Mouse (Mus musculus) kidney, postnatal 0 days (tissue): ENCODE data around the gene Neu1. TPM values are rescaled to one million over a fixed set of nuclear protein-coding genes. Genes with fewer than 3 reads are reported as not detected.
"Not testable (repeated sequence)": the region's sequence is repeated elsewhere in the genome, so short reads cannot be mapped to it uniquely, and the experiment has no call there.

Experiments
- ATAC-seq: fragments of 200-750 bp; cut with Nextera tagmentation; replicated peaks from 2 replicates; pipeline ENCODE4 v1.8.0; 2017; ENCODE audit warnings: low read depth, moderate number of reproducible peaks, moderate TSS enrichment, moderate library complexity; ENCODE audit not compliant: low FRiP score
- DNase-seq: peaks from one replicate; pipeline ENCODE4 v3.0.0-alpha.2; 2016; ENCODE audit warnings: low spot score
- H3K27ac ChIP-seq: fragments of 300-500 bp; sonication (generic); 2 replicates; pipeline ENCODE4 v1.5.1; 2014; ENCODE audit warnings: mild to moderate bottlenecking
- H3K27me3 ChIP-seq: fragments of 300-500 bp; sonication (generic); 2 replicates; pipeline ENCODE4 v1.6.1; 2014; ENCODE audit warnings: low read length, mixed read lengths; ENCODE audit not compliant: insufficient read depth
- H3K36me3 ChIP-seq: fragments of 300-500 bp; sonication (generic); 2 replicates; pipeline ENCODE4 v1.6.1; 2014; ENCODE audit warnings: low read length, mixed read lengths; ENCODE audit not compliant: insufficient read depth
- H3K4me1 ChIP-seq: fragments of 300-500 bp; sonication (generic); replicated peaks from 2 replicates; pipeline ENCODE4 v1.6.1; 2014; ENCODE audit warnings: antibody characterized with exemption, low read length, mixed read lengths; ENCODE audit not compliant: insufficient read depth
- H3K4me2 ChIP-seq: fragments of 300-500 bp; sonication (generic); 2 replicates; pipeline ENCODE4 v1.6.1; 2014; ENCODE audit warnings: mild to moderate bottlenecking, low read length, moderate library complexity, mixed read lengths
- H3K4me3 ChIP-seq: fragments of 300-500 bp; sonication (generic); replicated peaks from 2 replicates; pipeline ENCODE4 v1.5.1; 2014; ENCODE audit warnings: low read depth, low read length
- H3K9ac ChIP-seq: fragments of 300-500 bp; sonication (generic); 2 replicates; pipeline ENCODE4 v1.6.1; 2014; ENCODE audit warnings: low read depth, low read length
- H3K9me3 ChIP-seq: fragments of 300-500 bp; sonication (generic); replicated peaks from 2 replicates; pipeline ENCODE4 v1.6.1; 2016; ENCODE audit warnings: low read length, inconsistent platforms, mixed read lengths
- CTCF ChIP-seq: IDR thresholded peaks from 2 replicates; pipeline ENCODE4 v1.5.1; 2016; ENCODE audit warnings: antibody characterized with exemption, low read depth, mild to moderate bottlenecking, moderate library complexity
- WGBS: fragments of 180-500 bp; shearing (Covaris S2); extraction: QIAGEN DNeasy Blood & Tissue Kit; methylation state at CpG from one replicate; pipeline ENCODE4 v1.1.7; 2014; 5-methylcytosine and 5-hydroxymethylcytosine counted together
- polyA plus RNA-seq: library from polyadenylated mRNA; unstranded; fragments of >200 nt; fragmentation: Nextera tagmentation; extraction: Ambion mirVana; gene quantifications from 2 replicates; pipeline ENCODE4 v1.2.1, GENCODE M21; 2015

Neu1 gene
- polyA plus RNA-seq, 1 experiment from 2014 or later: 92.0 TPM

DNA sequence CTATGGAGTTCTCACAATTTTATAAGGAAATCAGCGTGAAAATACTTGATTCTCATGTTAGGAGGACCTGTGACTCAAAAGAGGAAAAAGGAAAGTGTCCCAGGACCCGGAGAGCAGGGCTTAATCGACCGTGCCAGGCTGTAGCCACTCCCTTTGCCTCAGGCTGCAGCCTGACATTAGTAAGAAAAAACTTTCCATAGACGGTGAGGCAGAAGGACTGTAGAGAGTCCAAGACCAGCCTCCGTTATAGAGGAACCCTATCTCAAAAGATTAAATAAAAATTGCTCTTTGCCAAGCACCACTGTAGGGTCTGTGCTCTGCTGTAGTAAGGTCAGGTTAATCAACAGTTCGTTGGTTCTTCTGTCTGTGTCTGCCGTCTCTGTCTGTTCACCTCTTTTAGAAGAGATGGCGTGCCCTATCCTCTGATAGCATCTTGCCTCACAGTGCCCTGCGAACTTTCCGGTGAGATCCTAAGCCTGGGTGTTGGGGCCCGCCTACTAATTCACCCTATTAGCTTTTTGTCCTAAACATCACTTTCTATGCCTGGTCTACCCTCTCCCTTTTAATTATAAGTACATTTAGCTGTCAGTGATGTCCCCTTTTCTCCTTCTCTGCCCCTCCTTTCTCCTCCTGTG lies 28.9 kb downstream of the Neu1 start:
- 5% methylated on average over 12 of the region's 12 CpGs for WGBS
- Histone ChIP-seq H3K4me3 (peak overlapping the region; percentile 39), H3K36me3 (no peaks in the 10 kb centered on the region), H3K4me2 (peak overlapping the region; percentile 62), H3K27ac (peak overlapping the region; percentile 96), H3K4me1 (peaks cover 6% of the 10 kb centered on the region; the same call in 1 of the 2 replicates), H3K27me3 (no peaks in the 10 kb centered on the region), H3K9ac (peak overlapping the region; percentile 43; the same call in 1 of the 2 replicates), H3K9me3 (no peaks in the 10 kb centered on the region)
- peak; percentile 84 for DNase-seq
- peak; percentile 23; the same call in 1 of the 2 replicates for ATAC-seq
- TF ChIP-seq CTCF: no peak

DNA sequence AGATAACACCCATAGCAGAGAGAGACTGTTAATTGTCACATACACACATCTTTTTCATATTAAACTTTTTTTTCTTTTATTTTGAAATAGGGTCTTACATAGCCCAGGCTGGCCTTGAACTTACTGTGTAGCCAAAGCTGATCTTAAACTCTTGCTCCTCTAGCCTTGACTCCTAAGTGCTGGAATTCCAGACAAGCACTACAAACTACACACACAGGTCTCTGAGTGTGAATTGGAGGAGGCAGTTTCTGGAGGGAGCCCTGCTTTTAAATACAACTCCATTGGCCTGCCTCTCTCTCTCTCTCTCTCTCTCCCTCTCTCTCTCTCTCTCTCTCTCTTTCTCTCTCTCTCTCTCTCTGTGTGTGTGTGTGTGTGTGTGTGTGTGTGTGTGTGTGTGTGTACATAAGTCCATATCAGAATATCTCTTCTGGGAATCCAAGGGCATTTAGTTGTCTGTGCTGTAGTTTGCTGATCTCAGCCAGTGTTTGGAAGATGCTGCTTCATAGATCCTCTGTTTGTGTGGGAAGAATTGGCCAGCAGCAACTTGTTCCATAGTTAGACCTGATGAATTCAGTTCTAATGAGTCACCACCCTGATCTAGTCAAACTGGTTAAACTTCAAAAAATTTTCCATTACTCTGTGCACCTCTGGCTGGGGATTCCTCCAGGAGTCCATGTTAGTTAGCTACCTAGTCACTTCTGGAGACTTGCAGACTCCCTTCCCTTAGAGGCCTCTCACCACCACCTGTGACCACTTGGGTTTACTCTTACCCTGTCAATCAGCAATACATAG lies 29.8 kb downstream of the Neu1 start:
- Histone ChIP-seq H3K27me3 (no peaks in the 10 kb centered on the region), H3K9ac (no peak overlapping the region), H3K9me3 (no peaks in the 10 kb centered on the region), H3K4me2 (no peak overlapping the region), H3K4me1 (peaks cover 6% of the 10 kb centered on the region; the same call in 1 of the 2 replicates), H3K36me3 (no peaks in the 10 kb centered on the region), H3K4me3 (no peak overlapping the region), H3K27ac (peak overlapping the region; percentile 96)
- no peak for TF ChIP-seq CTCF
- no peak for ATAC-seq
- no peak for DNase-seq

DNA sequence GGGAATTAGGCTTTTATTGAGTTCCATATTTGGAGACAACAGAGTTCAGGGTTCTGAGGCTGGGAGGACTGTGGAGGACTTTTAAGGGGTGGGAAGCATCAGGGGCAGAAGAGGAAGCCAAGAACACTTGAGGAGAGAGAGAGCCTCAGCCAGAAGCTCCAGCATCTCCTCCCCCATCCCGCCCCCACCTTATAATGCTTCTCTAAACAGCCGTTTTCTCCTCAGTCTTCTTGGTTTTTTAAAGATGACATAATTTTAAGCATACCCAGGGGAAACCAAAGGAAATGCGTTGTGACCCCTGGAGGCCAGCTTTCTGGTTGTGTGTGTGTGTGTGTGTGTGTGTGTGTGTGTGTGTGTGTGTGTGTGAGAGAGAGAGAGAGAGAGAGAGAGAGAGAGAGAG lies 31.1 kb downstream of the Neu1 start:
- no peaks in the 10 kb centered on the region for H3K27me3 ChIP-seq
- peaks cover 6% of the 10 kb centered on the region; the same call in 1 of the 2 replicates for H3K4me1 ChIP-seq
- WGBS: 23% methylated on average over 3 of the region's 3 CpGs
- no peak overlapping the region for H3K4me2 ChIP-seq
- peak overlapping the region; percentile 63 for H3K27ac ChIP-seq
- no peak overlapping the region for H3K4me3 ChIP-seq
- no peaks in the 10 kb centered on the region for H3K36me3 ChIP-seq
- no peak for TF ChIP-seq CTCF
- no peak for ATAC-seq
- H3K9me3 ChIP-seq: no peaks in the 10 kb centered on the region
- no peak overlapping the region for H3K9ac ChIP-seq
- DNase-seq: peak; percentile 79

DNA sequence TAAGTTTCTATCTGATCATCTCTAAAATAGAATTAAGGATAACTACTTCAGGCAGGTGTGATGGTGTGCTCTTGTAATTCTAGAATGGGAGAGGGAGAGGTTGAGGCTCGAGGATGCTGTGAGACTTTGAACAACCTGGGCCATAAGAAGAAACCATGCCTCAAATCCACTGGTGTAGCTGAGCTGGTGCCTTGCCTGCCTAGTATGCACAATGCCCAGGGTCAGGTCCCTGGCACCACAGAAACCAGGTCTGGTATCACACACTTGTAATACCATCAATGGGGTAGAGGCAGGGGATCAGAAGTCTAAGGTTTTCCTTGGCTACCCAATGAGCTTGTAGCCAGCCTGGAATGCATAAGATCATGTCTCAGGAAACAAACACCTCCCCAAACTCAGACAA lies 31.8 kb downstream of the Neu1 start:
- DNase-seq: no peak
- no peaks in the 10 kb centered on the region for H3K9me3 ChIP-seq
- no peak for TF ChIP-seq CTCF
- no peaks in the 10 kb centered on the region for H3K36me3 ChIP-seq
- no peak overlapping the region for H3K4me3 ChIP-seq
- ATAC-seq: no peak
- H3K27ac ChIP-seq: no peak overlapping the region
- no peak overlapping the region for H3K9ac ChIP-seq
- WGBS: 46% methylated on average over 1 of the region's 1 CpGs
- H3K4me1 ChIP-seq: peaks cover 6% of the 10 kb centered on the region; the same call in 1 of the 2 replicates
- no peak overlapping the region for H3K4me2 ChIP-seq
- no peaks in the 10 kb centered on the region for H3K27me3 ChIP-seq

DNA sequence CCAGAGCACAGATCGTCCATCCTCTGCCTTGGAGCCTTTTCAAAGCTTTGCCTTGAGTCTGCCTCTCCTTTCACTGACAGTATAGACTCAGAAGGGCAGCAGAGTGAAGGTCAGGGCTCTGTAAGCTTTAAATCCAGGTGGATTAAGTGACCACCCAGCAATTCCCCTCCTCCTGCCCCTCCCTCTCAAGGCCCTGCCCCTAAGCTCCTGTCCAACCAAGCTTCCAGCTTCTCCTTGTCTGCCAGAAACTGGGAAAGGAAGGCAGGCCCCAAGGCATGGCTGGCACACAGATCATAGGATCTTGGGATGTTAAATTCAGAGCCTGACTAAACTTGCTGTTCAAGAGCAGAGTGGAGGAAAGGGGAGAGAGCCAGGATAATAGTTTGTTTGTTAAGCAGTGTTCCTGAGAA lies 33.6 kb downstream of the Neu1 start:
- H3K36me3 ChIP-seq: no peaks in the 10 kb centered on the region
- no peak for DNase-seq
- no peak overlapping the region for H3K9ac ChIP-seq
- no peaks in the 10 kb centered on the region for H3K27me3 ChIP-seq
- no peaks in the 10 kb centered on the region for H3K9me3 ChIP-seq
- H3K4me1 ChIP-seq: peaks cover 6% of the 10 kb centered on the region; the same call in 1 of the 2 replicates
- no peak for ATAC-seq
- H3K4me2 ChIP-seq: no peak overlapping the region
- peak overlapping the region; percentile 84 for H3K27ac ChIP-seq
- no peak for TF ChIP-seq CTCF
- H3K4me3 ChIP-seq: no peak overlapping the region
- 15% methylated on average over 1 of the region's 1 CpGs for WGBS

DNA sequence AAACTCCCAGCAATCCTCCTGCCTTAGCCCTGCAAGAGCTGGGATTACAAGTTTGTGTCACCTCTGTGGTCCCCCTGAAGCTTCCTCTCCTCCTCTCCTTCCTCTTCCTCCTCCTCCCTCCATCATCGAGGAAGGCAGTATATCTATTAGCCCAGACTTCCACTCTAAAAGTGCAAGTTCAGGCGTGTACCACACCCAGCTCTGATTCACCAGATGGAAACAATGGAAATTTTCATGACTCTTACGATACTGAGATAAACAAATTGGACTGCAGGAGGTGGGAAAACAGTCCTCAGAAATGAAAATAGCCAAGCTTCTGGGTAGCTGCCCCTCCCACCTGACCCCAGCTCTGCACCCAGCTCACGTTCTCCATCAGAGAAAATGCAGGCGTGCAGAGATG lies 34.6 kb downstream of the Neu1 start:
- no peak overlapping the region for H3K4me2 ChIP-seq
- TF ChIP-seq CTCF: no peak
- DNase-seq (no peak), ATAC-seq (no peak)
- H3K9me3 ChIP-seq: no peaks in the 10 kb centered on the region
- H3K36me3 ChIP-seq: no peaks in the 10 kb centered on the region
- H3K9ac ChIP-seq: no peak overlapping the region
- peaks cover 3% of the 10 kb centered on the region; the same call in 1 of the 2 replicates for H3K4me1 ChIP-seq
- WGBS: 70% methylated on average over 5 of the region's 5 CpGs
- H3K4me3 ChIP-seq: no peak overlapping the region
- H3K27me3 ChIP-seq: no peaks in the 10 kb centered on the region
- peak overlapping the region; percentile 84; the same call in 1 of the 2 replicates for H3K27ac ChIP-seq

DNA sequence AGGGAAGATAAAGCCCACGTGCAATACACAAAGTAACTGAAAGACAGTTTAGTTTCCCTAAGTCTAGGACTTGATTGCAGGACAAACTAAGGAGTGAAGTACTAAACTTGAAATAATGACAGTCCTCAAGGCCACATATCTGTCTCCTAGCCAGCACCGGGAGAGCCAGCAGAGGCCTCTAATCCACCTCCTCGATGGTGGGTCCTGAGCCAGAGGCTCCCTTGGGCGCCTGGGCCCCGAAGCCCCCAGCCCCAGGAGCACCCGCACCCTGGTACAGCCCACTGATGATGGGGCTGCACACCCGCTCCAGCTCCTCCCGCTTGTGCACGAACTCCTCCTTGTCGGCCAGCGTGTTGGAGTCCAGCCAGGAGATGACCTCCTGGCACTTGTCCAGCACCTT lies 38.8 kb downstream of the Neu1 start, which contains the start of gene Gm20481:
Gm20481 (plus strand) TSS at position 91 of the 400 bp plus-strand sequence.
- H3K36me3 ChIP-seq, H3K4me2 ChIP-seq, ATAC-seq, H3K27me3 ChIP-seq, H3K27ac ChIP-seq, H3K4me3 ChIP-seq, H3K9me3 ChIP-seq, H3K9ac ChIP-seq, DNase-seq, H3K4me1 ChIP-seq: not testable (repeated sequence)
- WGBS: 77% methylated on average over 6 of the region's 11 CpGs

DNA sequence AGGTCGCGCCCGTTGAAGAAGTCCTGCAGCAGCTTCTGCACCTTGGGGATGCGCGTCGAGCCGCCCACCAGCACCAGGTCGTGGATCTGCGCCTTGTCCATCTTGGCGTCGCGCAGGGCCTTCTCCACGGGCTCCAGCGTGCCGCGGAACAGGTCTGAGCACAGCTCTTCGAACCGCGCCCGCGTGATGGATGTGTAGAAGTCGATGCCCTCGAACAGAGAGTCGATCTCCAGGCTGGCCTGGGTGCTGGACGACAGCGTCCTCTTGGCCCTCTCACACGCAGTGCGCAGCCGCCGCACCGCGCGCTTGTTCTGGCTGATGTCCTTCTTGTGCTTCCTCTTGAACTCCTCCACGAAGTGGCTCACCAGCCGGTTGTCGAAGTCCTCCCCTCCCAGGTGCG lies 39.8 kb downstream of the Neu1 start:
- H3K9me3 ChIP-seq, DNase-seq, ATAC-seq, H3K27ac ChIP-seq, H3K27me3 ChIP-seq, H3K9ac ChIP-seq, H3K4me2 ChIP-seq, H3K4me1 ChIP-seq, H3K36me3 ChIP-seq, H3K4me3 ChIP-seq: not testable (repeated sequence)
- WGBS: 46% methylated on average over 15 of the region's 37 CpGs

DNA sequence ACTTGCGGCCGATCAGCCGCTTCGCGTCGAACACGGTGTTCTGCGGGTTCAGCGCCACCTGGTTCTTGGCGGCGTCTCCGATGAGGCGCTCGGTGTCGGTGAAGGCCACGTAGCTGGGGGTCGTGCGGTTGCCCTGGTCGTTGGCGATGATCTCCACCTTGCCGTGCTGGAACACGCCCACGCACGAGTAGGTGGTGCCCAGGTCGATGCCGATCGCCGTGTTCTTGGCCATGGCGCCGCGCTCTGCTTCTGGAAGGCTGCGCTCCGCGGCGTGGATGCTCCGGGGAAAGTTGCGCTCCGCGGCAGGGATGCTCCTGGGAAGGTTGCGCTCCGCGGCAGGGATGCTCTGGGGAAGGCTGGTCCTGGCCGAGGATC lies 40.6 kb downstream of the Neu1 start:
- not testable (repeated sequence) for H3K9ac ChIP-seq, DNase-seq, H3K27me3 ChIP-seq, H3K4me1 ChIP-seq, H3K36me3 ChIP-seq, H3K9me3 ChIP-seq, H3K27ac ChIP-seq
- H3K4me3 ChIP-seq: peak overlapping the region; percentile 17; the same call in 1 of the 2 replicates
- ATAC-seq: peak; percentile 26
- WGBS: 1% methylated on average over 15 of the region's 43 CpGs
- peak overlapping the region; percentile 45 for H3K4me2 ChIP-seq
